Mouse (Mus musculus) lung, embryonic 15.5 days (tissue): ENCODE measurements around the gene Lin7b. TPM values are rescaled to one million over a fixed set of nuclear protein-coding genes. Genes with fewer than 3 reads are reported as not detected.
A peak's percentile ranks its signal among the peaks of the same experiment; 100 is the strongest.
"Not testable (repeated sequence)": the region's sequence is repeated elsewhere in the genome, so short reads cannot be mapped to it uniquely, and the experiment has no call there.

Source experiments
- ATAC-seq: fragments of 200-750 bp; cut with Nextera tagmentation; 2 replicates; pipeline ENCODE4 v1.8.0; 2017; ENCODE audit warnings: moderate number of reproducible peaks, borderline replicate concordance; ENCODE audit not compliant: low FRiP score, low TSS enrichment; ENCODE audit errors: extremely low read depth
- H3K27ac ChIP-seq: fragments of 300-500 bp; sonication (generic); 2 replicates; pipeline ENCODE4 v1.5.1; 2015; ENCODE audit warnings: moderate library complexity, mild to moderate bottlenecking, inconsistent platforms
- H3K27me3 ChIP-seq: fragments of 300-500 bp; sonication (generic); 2 replicates; pipeline ENCODE4 v1.6.1; 2015; ENCODE audit warnings: inconsistent platforms
- H3K36me3 ChIP-seq: fragments of 300-500 bp; sonication (generic); 2 replicates; pipeline ENCODE4 v1.6.1; 2015; ENCODE audit warnings: inconsistent platforms
- H3K4me1 ChIP-seq: fragments of 300-500 bp; sonication (generic); 2 replicates; pipeline ENCODE4 v1.6.1; 2015; ENCODE audit warnings: inconsistent platforms
- H3K4me2 ChIP-seq: fragments of 300-500 bp; sonication (generic); 2 replicates; pipeline ENCODE4 v1.6.1; 2015; ENCODE audit warnings: inconsistent platforms, mild to moderate bottlenecking, moderate library complexity
- H3K4me3 ChIP-seq: fragments of 300-500 bp; sonication (generic); 2 replicates; pipeline ENCODE4 v1.5.1; 2015; ENCODE audit warnings: mild to moderate bottlenecking, inconsistent platforms
- H3K9ac ChIP-seq: fragments of 300-500 bp; sonication (generic); 2 replicates; pipeline ENCODE4 v1.6.1; 2015; ENCODE audit warnings: inconsistent platforms
- H3K9me3 ChIP-seq: fragments of 300-500 bp; sonication (generic); 2 replicates; pipeline ENCODE4 v1.6.1; 2016; ENCODE audit warnings: inconsistent platforms
- WGBS: fragments of 180-500 bp; shearing (Covaris S2); methylation state at CpG from one replicate; pipeline ENCODE4 v1.1.7; 2015; 5-methylcytosine and 5-hydroxymethylcytosine counted together
- polyA plus RNA-seq: library from polyadenylated mRNA; unstranded; fragments of >200 nt; fragmentation: Nextera tagmentation; extraction: Ambion mirVana; gene quantifications from 2 replicates; pipeline ENCODE4 v1.2.1, GENCODE M21; 2015

Gene Lin7b
- polyA plus RNA-seq, 1 experiment from 2014 or later = 0.92 TPM

GRCm38 (mm10) chr7:45361243-45361804, 9.1 kb downstream of the Lin7b start:
- Histone ChIP-seq H3K4me2 (peak overlapping the region; percentile 85), H3K27me3 (peaks cover 65% of the 10 kb centered on the region), H3K36me3 (no peaks in the 10 kb centered on the region), H3K9me3 (no peaks in the 10 kb centered on the region), H3K9ac (peak overlapping the region; percentile 25), H3K4me1 (peaks cover 28% of the 10 kb centered on the region), H3K4me3 (peak overlapping the region; percentile 43), H3K27ac (no peak overlapping the region)
- peak; percentile 83 for ATAC-seq
- 1% methylated on average over 43 of the region's 43 CpGs for WGBS

- Histone ChIP-seq H3K9ac (no peak overlapping the region), H3K9me3 (no peaks in the 10 kb centered on the region), H3K4me2 (peak overlapping the region; percentile 85), H3K36me3 (no peaks in the 10 kb centered on the region), H3K4me3 (0 out of 2 replicates have a peak overlapping the region, but pooled peaks have one; percentile 43), H3K4me1 (peaks cover 20% of the 10 kb centered on the region), H3K27me3 (peaks cover 57% of the 10 kb centered on the region), H3K27ac (no peak overlapping the region)
- ATAC-seq = peak; percentile 3; the same call in 1 of the 2 replicates
- WGBS = 41% methylated on average over 18 of the region's 18 CpGs
These were observed 9.8 kb downstream of the Lin7b start for GRCm38 (mm10) chr7:45360404-45361125.

GRCm38 (mm10) chr7:45359081-45359480, 11.3 kb downstream of the Lin7b start:
- H3K9ac ChIP-seq, H3K36me3 ChIP-seq, H3K4me3 ChIP-seq, ATAC-seq, H3K27ac ChIP-seq, H3K4me2 ChIP-seq, H3K9me3 ChIP-seq: not testable (repeated sequence)
- Histone ChIP-seq H3K27me3 (peaks cover 44% of the 10 kb centered on the region), H3K4me1 (peaks cover 20% of the 10 kb centered on the region)
- WGBS = 54% methylated on average over 10 of the region's 11 CpGs

GRCm38 (mm10) chr7:45356087-45356486, 14.3 kb downstream of the Lin7b start:
- Histone ChIP-seq H3K4me2 (no peak overlapping the region), H3K9me3 (no peaks in the 10 kb centered on the region), H3K4me1 (peaks cover 4% of the 10 kb centered on the region; the same call in 1 of the 2 replicates), H3K4me3 (no peak overlapping the region), H3K9ac (no peak overlapping the region), H3K36me3 (no peaks in the 10 kb centered on the region), H3K27me3 (peaks cover 15% of the 10 kb centered on the region), H3K27ac (no peak overlapping the region)
- ATAC-seq = no peak
- 37% methylated on average over 13 of the region's 13 CpGs for WGBS

- H3K4me2 ChIP-seq = no peak overlapping the region
- H3K9ac ChIP-seq = no peak overlapping the region
- ATAC-seq = no peak
- no peak overlapping the region for H3K27ac ChIP-seq
- no peaks in the 10 kb centered on the region for H3K9me3 ChIP-seq
- H3K36me3 ChIP-seq = no peaks in the 10 kb centered on the region
- WGBS = 63% methylated on average over 15 of the region's 15 CpGs
- peaks cover 9% of the 10 kb centered on the region for H3K27me3 ChIP-seq
- no peaks in the 10 kb centered on the region for H3K4me1 ChIP-seq
- no peak overlapping the region for H3K4me3 ChIP-seq
These were observed 14.9 kb downstream of the Lin7b start for GRCm38 (mm10) chr7:45355318-45356020.

GRCm38 (mm10) chr7:45353041-45353440, 17.3 kb downstream of the Lin7b start:
- WGBS = 18% methylated on average over 5 of the region's 5 CpGs
- no peaks in the 10 kb centered on the region for H3K27me3 ChIP-seq
- ATAC-seq = no peak

GRCm38 (mm10) chr7:45346905-45347304, 23.5 kb downstream of the Lin7b start:
- H3K27me3 ChIP-seq = no peaks in the 10 kb centered on the region
- ATAC-seq = no peak
- H3K4me1 ChIP-seq = no peaks in the 10 kb centered on the region
- no peak overlapping the region for H3K9ac ChIP-seq
- H3K27ac ChIP-seq = no peak overlapping the region
- H3K4me3 ChIP-seq = no peak overlapping the region
- no peak overlapping the region for H3K4me2 ChIP-seq
- WGBS = 59% methylated on average over 13 of the region's 13 CpGs
- no peaks in the 10 kb centered on the region for H3K36me3 ChIP-seq
- no peaks in the 10 kb centered on the region for H3K9me3 ChIP-seq

More at GRCm38 (mm10) chr7:45353041-45353440, 17.3 kb downstream of the Lin7b start:
- Histone ChIP-seq H3K4me2 (no peak overlapping the region), H3K4me3 (no peak overlapping the region), H3K27ac (no peak overlapping the region), H3K9ac (no peak overlapping the region), H3K9me3 (no peaks in the 10 kb centered on the region), H3K36me3 (no peaks in the 10 kb centered on the region), H3K4me1 (no peaks in the 10 kb centered on the region)

- Histone ChIP-seq H3K27me3 (no peaks in the 10 kb centered on the region), H3K9ac (no peak overlapping the region), H3K36me3 (no peaks in the 10 kb centered on the region), H3K9me3 (no peaks in the 10 kb centered on the region), H3K4me2 (no peak overlapping the region), H3K4me3 (no peak overlapping the region), H3K4me1 (peaks cover 31% of the 10 kb centered on the region), H3K27ac (no peak overlapping the region)
- ATAC-seq = no peak
- 15% methylated on average over 13 of the region's 13 CpGs for WGBS
These were observed 26.8 kb downstream of the Lin7b start for GRCm38 (mm10) chr7:45343543-45343942.

- no peak overlapping the region for H3K4me3 ChIP-seq
- 90% methylated on average over 11 of the region's 11 CpGs for WGBS
These were observed 28.3 kb downstream of the Lin7b start for GRCm38 (mm10) chr7:45342081-45342480.

GRCm38 (mm10) chr7:45341303-45341702, 29.1 kb downstream of the Lin7b start:
- H3K27me3 ChIP-seq = no peaks in the 10 kb centered on the region
- ATAC-seq = peak; percentile 3; the same call in 1 of the 2 replicates
- 4% methylated on average over 8 of the region's 8 CpGs for WGBS
- H3K4me1 ChIP-seq = peaks cover 44% of the 10 kb centered on the region
- no peaks in the 10 kb centered on the region for H3K9me3 ChIP-seq
- no peak overlapping the region for H3K9ac ChIP-seq
- H3K36me3 ChIP-seq = no peaks in the 10 kb centered on the region
- peak overlapping the region; percentile 91 for H3K4me2 ChIP-seq
- peak overlapping the region; percentile 55; the same call in 1 of the 2 replicates for H3K4me3 ChIP-seq
- H3K27ac ChIP-seq = peak overlapping the region; percentile 35; the same call in 1 of the 2 replicates

More at GRCm38 (mm10) chr7:45342081-45342480, 28.3 kb downstream of the Lin7b start:
- H3K4me1 ChIP-seq = peaks cover 44% of the 10 kb centered on the region
- no peaks in the 10 kb centered on the region for H3K9me3 ChIP-seq
- no peaks in the 10 kb centered on the region for H3K36me3 ChIP-seq
- H3K9ac ChIP-seq = no peak overlapping the region
- no peak overlapping the region for H3K27ac ChIP-seq
- no peaks in the 10 kb centered on the region for H3K27me3 ChIP-seq
- H3K4me2 ChIP-seq = no peak overlapping the region
- no peak for ATAC-seq

GRCm38 (mm10) chr7:45340669-45341068, 29.7 kb downstream of the Lin7b start:
- 0% methylated on average over 11 of the region's 11 CpGs for WGBS

More at GRCm38 (mm10) chr7:45340669-45341068, 29.7 kb downstream of the Lin7b start:
- Histone ChIP-seq H3K4me2 (peak overlapping the region; percentile 91), H3K27ac (peak overlapping the region; percentile 70), H3K9me3 (no peaks in the 10 kb centered on the region), H3K36me3 (no peaks in the 10 kb centered on the region), H3K4me1 (peaks cover 44% of the 10 kb centered on the region), H3K4me3 (peak overlapping the region; percentile 55), H3K27me3 (no peaks in the 10 kb centered on the region), H3K9ac (peak overlapping the region; percentile 64)
- ATAC-seq = peak; percentile 25; the same call in 1 of the 2 replicates
